Mouse (Mus musculus): ENCODE data around the gene Chd5. TPM values are rescaled to one million over a fixed set of nuclear protein-coding genes. Genes with fewer than 3 reads are reported as not detected.
A peak's percentile ranks its signal among the peaks of the same experiment; 100 is the strongest.

Chd5 gene
- polyA plus RNA-seq, 1 experiment = not detected

DNA sequence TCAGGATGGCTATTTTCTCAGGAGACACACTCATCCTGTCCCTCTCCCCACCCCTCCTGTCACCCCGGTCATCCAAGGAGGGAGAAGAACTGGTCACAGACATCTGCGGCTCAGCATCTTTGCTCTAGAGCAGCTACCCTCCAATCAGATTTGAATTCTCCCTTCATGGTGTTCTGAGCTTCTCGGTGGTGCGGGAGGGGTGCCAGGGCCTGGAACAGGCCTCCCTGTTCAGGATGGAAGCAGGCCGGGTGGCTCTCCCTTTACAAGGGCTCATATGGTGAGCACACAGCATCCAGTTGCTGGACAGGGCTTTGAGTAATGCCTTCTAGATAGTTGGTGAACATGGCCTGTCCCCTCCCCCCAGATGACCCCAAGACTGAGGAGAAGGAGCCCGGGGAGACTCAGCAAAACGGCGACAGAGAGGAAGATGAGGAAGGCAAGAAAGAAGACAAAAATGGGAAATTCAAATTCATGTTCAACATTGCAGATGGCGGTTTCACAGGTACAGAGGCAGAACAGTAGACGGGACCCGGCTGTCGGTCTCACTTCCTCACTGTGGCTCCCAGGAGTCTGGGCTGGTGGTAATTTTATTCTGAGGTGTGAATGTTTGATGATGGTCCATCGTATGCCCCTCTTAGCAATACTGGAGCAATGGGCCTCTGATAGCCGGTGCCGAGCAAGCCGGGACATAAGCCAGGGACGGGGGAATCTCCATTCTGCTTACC is 44.2 kb downstream of the Chd5 start:
- no peak overlapping the region for H3K27ac ChIP-seq (ENCODE audit: control insufficient read depth, insufficient read depth, low read depth, low read length, poor library complexity)
- H3K4me1 ChIP-seq (ENCODE audit: control insufficient read depth, insufficient read depth, low read length) = no peaks in the 10 kb centered on the region
- WGBS = 74% methylated on average over 17 of the region's 17 CpGs
- no peak overlapping the region for H3K4me3 ChIP-seq (replicated peaks; ENCODE audit: control insufficient read depth, low read depth, low read length)
- TF ChIP-seq CTCF (IDR thresholded peaks at IDR 0.05; ENCODE audit: control insufficient read depth, insufficient read depth, low read length) = no peak
- TF ChIP-seq POLR2A (IDR thresholded peaks at IDR 0.05; ENCODE audit: borderline replicate concordance, control insufficient read depth, low read depth, low read length) = no peak

DNA sequence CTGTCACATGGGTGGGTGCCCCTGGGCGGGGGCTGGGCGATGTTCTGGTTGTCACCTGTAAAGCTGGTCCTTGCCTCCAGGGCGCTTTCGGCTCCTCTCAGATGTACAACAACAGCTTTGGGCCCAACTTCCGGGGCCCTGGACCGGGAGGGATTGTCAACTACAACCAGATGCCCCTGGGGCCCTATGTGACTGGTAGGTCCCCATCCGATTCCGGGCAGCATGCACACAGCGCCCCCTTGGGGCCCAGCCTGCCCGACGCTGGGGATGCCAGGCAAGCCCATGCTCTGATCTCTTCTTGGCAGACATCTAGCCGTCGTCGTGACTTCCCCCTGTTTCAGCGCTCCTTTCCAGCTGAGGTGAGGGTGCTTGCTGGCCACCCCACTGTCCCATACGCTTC is 47.2 kb downstream of the Chd5 start:
- Histone ChIP-seq H3K4me3 (replicated peaks; ENCODE audit: control insufficient read depth, low read depth, low read length) (no peak overlapping the region), H3K4me1 (ENCODE audit: control insufficient read depth, insufficient read depth, low read length) (no peaks in the 10 kb centered on the region), H3K27ac (ENCODE audit: control insufficient read depth, insufficient read depth, low read depth, low read length, poor library complexity) (no peak overlapping the region)
- 42% methylated on average over 16 of the region's 16 CpGs for WGBS
- no peak for TF ChIP-seq POLR2A (IDR thresholded peaks at IDR 0.05; ENCODE audit: borderline replicate concordance, control insufficient read depth, low read depth, low read length)
- TF ChIP-seq CTCF (IDR thresholded peaks at IDR 0.05; ENCODE audit: control insufficient read depth, insufficient read depth, low read length) = peak; percentile 48; the same call in 1 of the 2 replicates

DNA sequence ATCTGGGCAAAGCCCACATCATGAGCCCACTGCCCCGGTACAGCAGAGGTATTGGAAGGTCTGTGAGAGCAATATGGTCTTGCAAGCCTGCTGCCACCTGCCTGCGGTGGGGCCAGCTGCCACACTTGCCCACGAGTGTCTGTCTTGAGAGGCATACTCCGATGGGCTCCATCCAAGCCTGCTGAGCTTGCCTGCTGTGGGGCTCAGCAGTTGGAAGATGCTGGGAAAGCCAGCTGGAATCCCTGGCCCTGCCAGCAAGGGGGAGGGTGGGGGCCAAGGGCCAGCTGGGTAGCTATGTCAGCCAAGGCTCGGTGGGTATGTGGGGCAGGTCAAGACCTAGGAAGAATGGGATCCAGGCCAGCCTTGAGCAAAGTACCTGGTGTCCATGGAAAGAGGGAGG is 53.7 kb downstream of the Chd5 start:
- WGBS = 73% methylated on average over 5 of the region's 5 CpGs
- Histone ChIP-seq H3K4me3 (replicated peaks; ENCODE audit: control insufficient read depth, low read depth, low read length) (no peak overlapping the region), H3K4me1 (ENCODE audit: control insufficient read depth, insufficient read depth, low read length) (no peaks in the 10 kb centered on the region), H3K27ac (ENCODE audit: control insufficient read depth, insufficient read depth, low read depth, low read length, poor library complexity) (no peak overlapping the region)
- no peak for TF ChIP-seq CTCF (IDR thresholded peaks at IDR 0.05; ENCODE audit: control insufficient read depth, insufficient read depth, low read length)
- TF ChIP-seq POLR2A (IDR thresholded peaks at IDR 0.05; ENCODE audit: borderline replicate concordance, control insufficient read depth, low read depth, low read length) = no peak

DNA sequence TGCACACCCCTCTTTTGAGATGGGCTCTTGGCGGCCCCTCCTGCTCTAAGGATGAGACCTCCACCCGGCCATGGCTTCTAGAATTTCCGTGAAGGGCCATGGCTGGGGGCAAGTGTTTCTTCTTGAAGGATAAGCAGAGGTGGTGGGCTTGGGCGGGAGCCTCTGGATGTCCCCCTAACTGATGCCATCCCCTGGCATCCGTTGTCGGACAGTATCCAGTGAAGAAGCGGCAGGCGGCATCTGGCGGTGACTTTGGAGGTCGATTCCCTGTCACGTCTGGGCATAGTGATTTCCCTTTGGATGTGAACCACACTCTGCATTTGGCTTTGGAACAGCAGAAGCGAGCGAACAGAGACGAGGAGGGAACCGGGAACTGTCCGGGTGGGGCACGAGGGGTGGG is 54.2 kb downstream of the Chd5 start:
- Histone ChIP-seq H3K27ac (ENCODE audit: control insufficient read depth, insufficient read depth, low read depth, low read length, poor library complexity) (no peak overlapping the region), H3K4me1 (ENCODE audit: control insufficient read depth, insufficient read depth, low read length) (no peaks in the 10 kb centered on the region), H3K4me3 (replicated peaks; ENCODE audit: control insufficient read depth, low read depth, low read length) (no peak overlapping the region)
- 86% methylated on average over 17 of the region's 17 CpGs for WGBS
- no peak for TF ChIP-seq CTCF (IDR thresholded peaks at IDR 0.05; ENCODE audit: control insufficient read depth, insufficient read depth, low read length)
- TF ChIP-seq POLR2A (IDR thresholded peaks at IDR 0.05; ENCODE audit: borderline replicate concordance, control insufficient read depth, low read depth, low read length) = no peak

DNA sequence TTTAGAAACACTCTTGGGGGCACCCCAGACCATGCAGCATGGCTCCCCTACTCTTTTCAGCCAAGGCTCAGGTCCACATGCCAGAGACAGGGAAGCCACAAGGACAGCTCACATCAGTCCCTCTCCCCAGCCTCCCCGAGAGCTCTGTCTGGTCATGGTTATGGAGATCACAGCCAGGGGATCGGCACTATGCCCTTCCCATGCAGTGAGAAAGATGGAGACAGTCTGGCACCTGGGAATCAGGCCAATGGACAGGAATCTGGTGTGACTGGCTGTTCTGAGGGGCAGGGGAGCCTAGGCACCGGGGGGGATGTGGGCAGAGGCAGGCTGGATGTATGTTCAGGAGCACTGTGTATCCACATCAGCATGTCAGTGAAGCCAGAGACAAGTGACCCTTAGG is 60.5 kb downstream of the Chd5 start:
- WGBS = 81% methylated on average over 3 of the region's 3 CpGs
- TF ChIP-seq CTCF (IDR thresholded peaks at IDR 0.05; ENCODE audit: control insufficient read depth, insufficient read depth, low read length) = no peak
- no peak for TF ChIP-seq POLR2A (IDR thresholded peaks at IDR 0.05; ENCODE audit: borderline replicate concordance, control insufficient read depth, low read depth, low read length)
- Histone ChIP-seq H3K27ac (ENCODE audit: control insufficient read depth, insufficient read depth, low read depth, low read length, poor library complexity) (no peak overlapping the region), H3K4me1 (ENCODE audit: control insufficient read depth, insufficient read depth, low read length) (no peaks in the 10 kb centered on the region), H3K4me3 (replicated peaks; ENCODE audit: control insufficient read depth, low read depth, low read length) (no peak overlapping the region)

DNA sequence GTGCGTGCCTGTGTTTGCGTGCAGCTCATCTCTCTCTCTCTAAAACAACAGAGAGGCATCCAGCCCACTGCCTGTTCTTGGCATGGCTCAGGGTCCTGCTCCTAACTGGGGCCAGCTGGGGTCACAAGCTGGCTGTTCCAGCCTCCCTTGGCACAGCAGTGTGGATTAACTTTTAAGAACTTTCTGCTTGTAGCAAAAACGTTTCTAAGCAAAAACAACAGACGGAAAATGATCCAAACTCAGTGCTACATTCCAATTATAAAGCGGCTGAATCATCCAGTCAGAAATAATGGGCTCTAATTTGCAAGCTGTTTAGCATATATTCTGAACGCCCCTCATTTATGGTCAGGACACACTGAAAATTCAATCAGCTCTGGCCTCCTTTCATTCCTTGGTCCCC is 66.7 kb downstream of the Chd5 start:
- Histone ChIP-seq H3K4me1 (ENCODE audit: control insufficient read depth, insufficient read depth, low read length) (no peaks in the 10 kb centered on the region), H3K4me3 (replicated peaks; ENCODE audit: control insufficient read depth, low read depth, low read length) (no peak overlapping the region), H3K27ac (ENCODE audit: control insufficient read depth, insufficient read depth, low read depth, low read length, poor library complexity) (no peak overlapping the region)
- 78% methylated on average over 6 of the region's 6 CpGs for WGBS
- no peak for TF ChIP-seq POLR2A (IDR thresholded peaks at IDR 0.05; ENCODE audit: borderline replicate concordance, control insufficient read depth, low read depth, low read length)
- no peak for TF ChIP-seq CTCF (IDR thresholded peaks at IDR 0.05; ENCODE audit: control insufficient read depth, insufficient read depth, low read length)

DNA sequence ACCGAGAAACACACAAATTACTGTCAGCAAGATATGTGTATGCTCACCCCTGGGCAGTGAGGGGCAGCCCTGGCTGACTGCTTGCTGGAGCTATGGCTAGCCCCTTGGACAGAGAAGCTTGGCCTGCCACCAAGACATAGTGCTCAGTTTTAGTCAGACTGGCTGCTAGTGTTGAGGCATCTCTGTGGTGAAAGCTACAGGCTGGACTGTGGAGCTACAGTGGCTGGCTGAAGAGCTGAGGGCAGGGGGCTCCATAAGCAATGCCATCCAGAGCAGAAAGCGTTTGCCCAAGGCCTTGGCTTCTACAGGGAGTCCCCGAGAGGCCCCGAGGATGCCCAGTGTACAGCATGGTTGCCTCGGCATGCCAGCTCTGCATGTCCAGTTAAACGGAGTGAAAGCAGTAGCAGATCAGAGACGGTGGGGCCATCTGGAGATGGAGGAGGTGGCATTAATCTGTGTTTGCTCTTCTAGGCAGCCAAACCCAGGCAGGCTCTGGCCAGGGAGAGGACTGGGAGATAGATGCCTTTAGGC is 67.3 kb downstream of the Chd5 start:
- H3K27ac ChIP-seq (ENCODE audit: control insufficient read depth, insufficient read depth, low read depth, low read length, poor library complexity) = no peak overlapping the region
- no peak for TF ChIP-seq CTCF (IDR thresholded peaks at IDR 0.05; ENCODE audit: control insufficient read depth, insufficient read depth, low read length)
- WGBS = 82% methylated on average over 7 of the region's 7 CpGs

DNA sequence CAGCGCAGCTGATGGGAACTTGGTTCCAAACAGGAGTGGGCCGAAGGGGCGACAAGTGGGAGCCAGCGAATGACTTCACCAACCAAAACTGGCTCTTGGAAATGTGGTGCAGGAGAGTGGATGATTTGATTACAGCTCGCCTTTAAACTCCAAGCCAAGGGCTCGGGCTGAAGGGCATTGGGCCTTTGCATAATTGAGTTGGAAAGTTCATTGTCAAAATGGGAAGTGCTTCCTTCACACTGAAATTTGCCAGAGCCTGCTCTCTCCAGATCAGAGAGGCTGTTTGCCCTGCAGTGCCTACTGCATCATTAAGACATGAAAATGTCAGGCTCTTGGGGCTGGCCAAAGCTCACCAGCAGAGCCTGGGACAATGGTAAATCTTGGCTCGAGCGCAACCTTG is 68.1 kb downstream of the Chd5 start:
- Histone ChIP-seq H3K4me3 (replicated peaks; ENCODE audit: control insufficient read depth, low read depth, low read length) (no peak overlapping the region), H3K27ac (ENCODE audit: control insufficient read depth, insufficient read depth, low read depth, low read length, poor library complexity) (no peak overlapping the region), H3K4me1 (ENCODE audit: control insufficient read depth, insufficient read depth, low read length) (no peaks in the 10 kb centered on the region)
- WGBS = 82% methylated on average over 8 of the region's 8 CpGs
- TF ChIP-seq POLR2A (IDR thresholded peaks at IDR 0.05; ENCODE audit: borderline replicate concordance, control insufficient read depth, low read depth, low read length) = no peak
- no peak for TF ChIP-seq CTCF (IDR thresholded peaks at IDR 0.05; ENCODE audit: control insufficient read depth, insufficient read depth, low read length)

More for the DNA sequence above, 67.3 kb downstream of the Chd5 start:
- H3K4me3 ChIP-seq (replicated peaks; ENCODE audit: control insufficient read depth, low read depth, low read length) = no peak overlapping the region
- H3K4me1 ChIP-seq (ENCODE audit: control insufficient read depth, insufficient read depth, low read length) = no peaks in the 10 kb centered on the region

Measured in bone marrow, adult 2 months (tissue).